Mouse (Mus musculus): ENCODE results near the gene Ankrd13b. TPM values are rescaled to one million over a fixed set of nuclear protein-coding genes. Genes with fewer than 3 reads are reported as not detected.
A peak's percentile ranks its signal among the peaks of the same experiment; 100 is the strongest.

The Ankrd13b gene
- total RNA-seq, 2 experiments from 2014 or later: 149 to 152 TPM

DNA sequence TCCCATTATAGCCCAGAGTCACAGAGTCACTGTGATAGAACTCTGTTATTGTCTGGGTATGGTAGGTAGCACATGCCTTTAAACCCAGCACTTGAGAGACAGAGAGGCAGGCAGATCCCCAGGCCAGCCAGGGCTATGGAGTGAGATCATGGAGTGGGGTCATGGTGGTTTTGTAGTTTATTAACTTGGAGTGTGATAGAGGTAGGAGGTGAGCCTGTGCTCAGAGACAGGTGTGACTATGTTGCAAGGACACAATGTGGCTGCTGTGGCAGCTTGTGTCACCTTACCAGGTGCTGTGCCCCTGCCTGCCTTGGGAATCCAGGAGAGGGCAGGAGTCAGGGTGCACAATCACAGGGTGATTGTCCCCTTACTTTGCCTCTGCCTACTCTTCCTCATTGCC is 6.0 kb upstream of the Ankrd13b start:
- no peak for DNase-seq (ENCODE audit: extremely low spot score in 1 of 2, low spot score in 2 of 2)
- intact Hi-C loops (cut with DNase I): no loop called here

DNA sequence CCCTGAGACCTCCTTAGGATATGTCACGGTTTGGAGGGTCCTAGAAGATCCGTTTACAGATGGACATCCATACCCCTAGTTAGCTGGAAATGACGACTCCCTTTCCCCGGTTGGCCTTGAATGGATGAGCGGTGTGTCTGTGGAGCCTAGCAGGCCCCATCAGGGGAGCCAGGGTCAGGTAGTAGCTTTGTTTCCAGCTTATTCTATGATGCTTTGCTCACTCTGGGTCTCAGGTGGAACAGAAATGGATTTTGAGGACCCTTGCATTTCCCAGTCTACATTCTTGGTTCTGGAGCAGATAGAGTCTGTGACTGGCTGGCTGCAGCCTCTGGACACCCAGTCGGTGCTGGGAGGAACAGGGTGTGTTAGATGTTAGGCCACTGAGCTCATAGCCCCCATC is 5.3 kb upstream of the Ankrd13b start:
- no peak for DNase-seq (ENCODE audit: extremely low spot score in 1 of 2, low spot score in 2 of 2)
- intact Hi-C loops (cut with DNase I): loop anchor here (5.0 kb wide), 1 partner anchor 128 kb away; no protein-coding TSS in a partner anchor

DNA sequence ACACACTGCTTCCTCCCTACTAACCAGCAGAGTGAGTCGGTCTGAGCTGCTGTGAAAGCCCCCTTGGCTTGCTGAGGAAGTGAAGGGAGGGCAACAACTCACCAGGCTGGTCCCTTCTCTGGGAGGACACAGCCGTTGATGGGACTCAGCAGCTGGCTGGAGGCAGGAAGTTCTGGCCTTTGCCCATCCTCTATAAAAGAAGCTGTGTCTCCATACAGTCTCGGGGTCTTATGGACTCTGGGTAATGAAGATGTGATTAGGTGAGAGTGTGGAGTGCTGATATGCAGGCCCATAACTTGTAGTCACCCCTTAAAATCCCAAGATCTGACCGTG is 4.8 kb upstream of the Ankrd13b start:
- intact Hi-C loops (cut with DNase I): loop anchor here (5.0 kb wide), 1 partner anchor 128 kb away; no protein-coding TSS in a partner anchor
- DNase-seq (ENCODE audit: extremely low spot score in 1 of 2, low spot score in 2 of 2): no peak

DNA sequence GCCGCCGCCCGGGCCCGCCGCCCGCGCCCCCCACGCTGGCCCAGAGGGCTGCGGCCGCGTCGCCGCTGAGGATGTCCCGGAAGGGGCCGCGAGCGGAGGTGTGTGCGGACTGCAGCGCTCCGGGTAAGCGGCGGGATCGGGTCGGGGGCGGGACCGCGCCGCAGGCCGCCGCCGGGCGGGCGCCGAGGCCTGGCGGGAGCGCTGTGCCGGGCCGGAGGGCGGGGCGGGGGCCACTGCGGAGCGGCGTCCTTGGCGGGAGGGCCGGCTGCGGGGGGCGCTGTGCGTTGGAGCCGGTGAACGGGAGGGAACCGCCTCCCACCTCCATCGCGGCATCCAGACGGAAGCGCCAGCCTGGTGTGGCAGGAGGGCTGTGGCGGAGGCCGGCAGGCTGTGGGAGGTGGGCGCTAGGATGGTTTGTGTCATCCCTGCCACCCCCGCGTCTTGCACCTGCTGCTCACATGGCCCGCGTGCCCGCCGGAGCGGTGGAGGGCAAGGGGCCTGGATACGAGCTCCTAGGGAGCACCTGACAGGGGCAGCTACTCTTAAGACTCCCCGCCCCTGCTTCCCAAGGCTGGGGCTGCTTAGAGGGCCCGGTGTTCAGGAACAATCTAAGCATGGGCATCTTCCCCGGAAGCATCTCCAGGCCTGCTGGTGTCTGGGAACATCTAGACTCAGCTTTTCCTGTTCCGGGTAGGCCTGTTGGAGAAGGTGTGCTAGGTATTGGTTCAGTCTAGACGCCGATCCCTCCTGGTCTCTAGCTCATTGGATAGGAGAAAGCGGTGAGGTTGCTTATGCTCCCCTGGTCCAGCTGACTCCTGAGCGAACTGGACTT is 4.2 kb upstream of the Ankrd13b start, which contains the start of gene Git1:
Gene Git1, plus strand, starts transcription at position 51 of the 832 bp plus-strand sequence.
- peak in 1 of 2 experiments; percentile 80 for DNase-seq (ENCODE audit: extremely low spot score in 1 of 2, low spot score in 2 of 2)
- intact Hi-C loops (cut with DNase I): loop anchor here (5.0 kb wide), 1 partner anchor 129 kb away; no protein-coding TSS in a partner anchor

DNA sequence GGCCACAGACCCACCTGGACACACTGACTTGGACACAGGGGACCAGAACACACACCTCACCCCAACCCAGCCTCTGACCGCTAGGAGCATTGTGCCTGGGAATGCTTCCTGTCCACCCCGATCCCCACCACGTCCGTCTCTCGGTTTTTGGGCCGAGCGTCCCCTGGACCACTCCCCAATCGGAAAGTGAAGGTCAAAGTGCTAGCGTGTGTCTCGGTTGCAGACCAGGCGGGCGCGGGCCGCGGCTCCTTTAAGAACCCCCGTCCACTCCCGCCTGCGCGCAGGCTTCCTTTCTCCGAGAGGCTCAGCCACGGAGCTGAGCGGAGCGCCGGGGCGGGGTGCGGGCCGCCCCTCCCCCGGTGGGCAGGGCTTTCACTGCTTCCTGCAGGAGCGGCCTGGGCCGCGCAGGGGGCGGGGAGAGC is 3.4 kb upstream of the Ankrd13b start:
- intact Hi-C loops (cut with DNase I): loop anchor here (5.0 kb wide), 1 partner anchor 129 kb away; no protein-coding TSS in a partner anchor
- peak; percentile 88 to 97 for DNase-seq (ENCODE audit: extremely low spot score in 1 of 2, low spot score in 2 of 2)

DNA sequence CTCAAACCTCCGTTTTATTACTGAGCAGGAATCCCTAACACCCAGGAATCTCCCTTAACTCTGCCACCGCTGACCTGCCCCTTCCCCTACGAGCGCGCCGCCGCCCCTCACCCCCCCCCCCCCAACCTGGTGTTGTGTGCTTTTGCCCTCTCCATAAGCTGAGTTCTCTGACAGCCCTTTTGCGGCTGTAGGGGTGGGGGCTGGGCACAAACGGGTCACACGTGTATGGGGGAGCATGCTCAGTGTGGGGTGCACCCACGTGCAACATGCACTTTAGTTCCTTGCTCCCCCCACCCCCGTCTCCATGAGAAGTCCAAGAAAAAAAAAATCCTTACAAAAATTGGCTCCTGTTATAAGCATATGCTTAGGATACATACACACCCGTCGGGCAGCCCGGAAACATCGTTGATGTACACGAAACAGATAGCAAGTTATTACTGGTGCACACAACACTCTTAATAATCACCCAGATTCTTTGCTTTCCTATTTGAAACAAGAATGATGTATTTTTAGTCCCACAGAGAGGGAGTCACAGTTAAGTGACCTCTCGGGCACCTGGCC is 2.9 kb upstream of the Ankrd13b start:
- intact Hi-C loops (cut with DNase I): loop anchor here (5.0 kb wide), 1 partner anchor 130 kb away; no protein-coding TSS in a partner anchor
- peak in 1 of 2 experiments; percentile 81 for DNase-seq (ENCODE audit: extremely low spot score in 1 of 2, low spot score in 2 of 2)

DNA sequence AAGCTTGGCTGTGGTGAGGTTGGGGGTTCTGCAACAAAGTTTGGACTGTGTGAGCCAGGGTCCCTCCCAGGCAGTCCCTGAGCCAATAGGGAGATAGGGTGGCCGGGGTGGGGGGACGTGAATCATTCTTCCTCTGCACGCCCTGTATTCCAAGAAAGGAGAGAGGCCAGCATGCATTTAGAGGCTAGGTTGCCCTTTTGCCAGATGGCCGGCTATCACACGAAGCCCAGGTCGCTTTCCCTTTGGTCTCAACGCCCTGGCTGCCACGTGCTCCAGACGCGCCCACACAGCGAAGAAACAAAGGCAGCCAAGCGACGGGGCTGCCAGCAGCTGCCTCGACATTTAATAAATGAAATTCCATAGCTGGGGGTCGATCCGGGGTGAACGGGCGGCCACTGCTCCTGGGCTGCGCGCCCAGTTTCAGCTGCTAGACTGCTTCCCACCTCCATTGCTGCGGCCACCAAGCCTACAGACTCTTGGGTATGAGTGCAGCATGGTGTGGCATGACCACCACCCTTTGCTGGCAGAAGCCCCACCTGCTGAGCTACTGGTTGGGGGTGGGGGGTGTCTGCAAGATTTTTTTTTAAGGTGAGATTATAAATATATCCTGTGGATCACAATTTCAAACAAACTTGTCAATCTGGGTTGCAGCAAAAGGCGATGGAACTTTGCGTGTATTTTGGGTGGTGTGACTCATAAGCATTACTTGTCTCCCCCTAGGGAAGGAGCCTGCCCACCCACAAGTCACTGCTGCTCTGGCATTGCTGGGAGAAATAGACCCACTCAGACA is 2.2 kb upstream of the Ankrd13b start:
- intact Hi-C loops (cut with DNase I): loop anchor here (5.0 kb wide), 1 partner anchor 131 kb away; no protein-coding TSS in a partner anchor
- DNase-seq (ENCODE audit: extremely low spot score in 1 of 2, low spot score in 2 of 2): peak in 1 of 2 experiments; percentile 76

DNA sequence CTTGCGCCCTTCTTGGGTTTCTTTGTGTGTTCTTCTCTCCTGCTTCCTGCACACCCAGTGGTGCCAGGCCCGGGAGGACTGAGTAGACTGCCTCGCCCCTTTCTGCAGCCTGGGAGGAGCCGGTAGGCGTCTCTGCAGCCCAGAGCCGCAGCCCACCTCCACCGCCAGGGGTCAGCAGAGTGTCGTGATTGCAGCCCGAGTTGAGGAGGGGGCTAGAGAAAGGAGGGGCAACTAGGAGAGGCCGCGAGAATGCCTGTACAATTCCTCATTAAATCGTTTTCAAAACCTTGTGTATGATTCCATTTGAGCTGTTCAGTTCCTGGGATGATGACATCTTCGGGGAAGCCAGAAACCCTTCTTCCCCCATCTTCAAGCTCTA is 1.6 kb upstream of the Ankrd13b start:
- DNase-seq (ENCODE audit: extremely low spot score in 1 of 2, low spot score in 2 of 2): peak; percentile 91 to 95
- intact Hi-C loops (cut with DNase I): loop anchor here (5.0 kb wide), 1 partner anchor 131 kb away; no protein-coding TSS in a partner anchor

DNA sequence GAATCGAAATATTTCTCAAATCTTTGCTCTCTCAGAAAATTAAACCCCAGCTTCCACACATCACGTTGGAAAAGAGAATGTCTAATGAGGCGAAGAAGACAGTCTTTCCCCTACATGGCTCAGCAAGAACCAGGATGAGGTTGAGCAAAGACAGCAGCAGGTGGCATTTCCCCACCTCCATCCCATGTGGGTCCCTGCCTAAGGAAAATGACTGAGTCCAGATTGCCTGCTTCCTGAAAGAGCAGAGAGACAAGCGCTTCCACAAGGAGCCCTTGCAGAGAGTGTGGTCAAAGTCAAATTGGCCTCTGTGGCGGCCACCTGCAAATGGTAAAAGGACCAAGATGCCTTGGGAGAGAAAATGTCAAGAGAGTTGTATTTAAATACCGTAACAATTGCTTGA is 973 bp upstream of the Ankrd13b start:
- intact Hi-C loops (cut with DNase I): loop anchor here (5.0 kb wide), 1 partner anchor 132 kb away; no protein-coding TSS in a partner anchor
- no peak for DNase-seq (ENCODE audit: extremely low spot score in 1 of 2, low spot score in 2 of 2)

DNA sequence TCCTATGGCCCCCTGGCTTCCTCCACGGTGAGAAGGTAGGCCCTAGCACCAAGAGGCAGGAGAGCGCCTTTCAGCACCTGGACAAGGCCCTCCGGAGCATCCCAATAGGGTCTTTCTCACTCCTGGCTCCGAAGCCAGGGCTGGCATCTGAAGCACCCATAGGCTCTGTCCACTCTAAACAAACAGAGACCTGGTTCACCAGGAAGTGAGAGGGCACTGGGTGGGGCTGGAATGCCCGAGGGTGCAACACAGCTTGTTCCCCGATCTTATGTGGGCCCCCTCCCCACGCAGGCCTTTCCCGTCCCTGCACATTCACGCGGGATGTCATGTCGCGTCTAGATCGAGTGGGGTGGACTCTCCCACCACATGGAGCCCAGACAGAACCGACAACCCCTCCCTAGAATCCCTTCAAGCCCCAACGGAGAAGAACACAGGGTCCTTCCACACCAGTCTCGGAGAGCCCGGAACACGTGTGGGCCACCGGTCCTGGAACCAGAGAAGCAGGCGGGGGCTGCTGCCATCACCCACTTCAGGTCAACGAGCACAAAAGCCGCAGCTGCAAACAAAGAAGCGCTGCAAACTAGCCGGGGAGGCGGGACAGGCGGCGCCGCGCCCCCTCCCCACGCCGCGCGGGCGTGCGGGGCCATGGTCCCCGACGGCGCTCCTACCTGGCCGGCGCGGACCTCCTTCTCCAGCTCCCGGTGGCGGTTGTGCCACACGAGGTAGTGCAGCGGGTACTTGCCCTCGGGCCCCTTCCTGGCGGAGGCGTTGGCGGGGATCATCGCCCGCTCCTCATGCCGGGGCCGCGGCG is 502 bp downstream of the Ankrd13b start:
- DNase-seq (ENCODE audit: extremely low spot score in 1 of 2, low spot score in 2 of 2): peak in 1 of 2 experiments; percentile 62

DNA sequence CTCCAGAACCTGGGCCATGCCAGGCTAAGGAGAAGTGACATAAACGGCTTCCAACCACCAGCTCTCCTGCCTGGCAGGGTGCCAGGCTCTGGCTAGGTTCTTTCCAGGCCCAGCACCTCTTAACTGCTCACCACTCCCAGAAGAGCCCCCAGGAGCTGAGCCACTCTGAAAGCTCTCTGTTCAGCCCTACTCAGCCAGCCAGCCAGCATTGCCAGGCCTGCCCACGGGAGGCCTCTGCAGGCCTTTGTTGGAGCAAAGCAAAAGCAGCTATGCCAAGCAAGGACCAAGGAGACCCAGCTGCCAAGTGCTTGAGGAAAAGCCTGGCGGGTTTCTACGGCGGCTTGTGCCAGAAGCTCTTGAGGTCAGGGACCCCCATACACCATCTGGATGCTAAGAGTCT is 2.7 kb downstream of the Ankrd13b start:
- intact Hi-C loops (cut with DNase I): no loop called here
- no peak for DNase-seq (ENCODE audit: extremely low spot score in 1 of 2, low spot score in 2 of 2)

More for the DNA sequence above, 502 bp downstream of the Ankrd13b start:
- intact Hi-C loops (cut with DNase I): no loop called here

DNA sequence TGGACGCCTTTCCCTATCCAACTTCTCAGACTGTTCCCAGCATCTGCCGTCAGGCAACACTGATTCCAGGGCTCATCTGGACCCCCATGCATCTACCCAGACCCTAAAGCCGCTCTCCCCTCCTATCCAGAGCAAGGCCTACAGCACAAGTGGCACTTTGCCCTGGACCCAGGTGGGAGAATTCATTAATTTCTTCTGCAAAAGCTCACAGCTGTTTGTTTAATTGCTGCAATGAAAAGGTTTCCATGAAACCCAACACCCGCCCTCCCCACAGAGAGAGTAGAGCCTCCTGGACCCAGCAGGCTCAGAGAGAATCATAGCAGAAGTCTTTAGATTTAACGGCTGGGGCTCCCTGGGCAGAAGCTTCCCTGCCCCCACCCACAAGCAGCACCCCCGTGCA is 4.2 kb downstream of the Ankrd13b start:
- DNase-seq (ENCODE audit: extremely low spot score in 1 of 2, low spot score in 2 of 2): no peak
- intact Hi-C loops (cut with DNase I): no loop called here

DNA sequence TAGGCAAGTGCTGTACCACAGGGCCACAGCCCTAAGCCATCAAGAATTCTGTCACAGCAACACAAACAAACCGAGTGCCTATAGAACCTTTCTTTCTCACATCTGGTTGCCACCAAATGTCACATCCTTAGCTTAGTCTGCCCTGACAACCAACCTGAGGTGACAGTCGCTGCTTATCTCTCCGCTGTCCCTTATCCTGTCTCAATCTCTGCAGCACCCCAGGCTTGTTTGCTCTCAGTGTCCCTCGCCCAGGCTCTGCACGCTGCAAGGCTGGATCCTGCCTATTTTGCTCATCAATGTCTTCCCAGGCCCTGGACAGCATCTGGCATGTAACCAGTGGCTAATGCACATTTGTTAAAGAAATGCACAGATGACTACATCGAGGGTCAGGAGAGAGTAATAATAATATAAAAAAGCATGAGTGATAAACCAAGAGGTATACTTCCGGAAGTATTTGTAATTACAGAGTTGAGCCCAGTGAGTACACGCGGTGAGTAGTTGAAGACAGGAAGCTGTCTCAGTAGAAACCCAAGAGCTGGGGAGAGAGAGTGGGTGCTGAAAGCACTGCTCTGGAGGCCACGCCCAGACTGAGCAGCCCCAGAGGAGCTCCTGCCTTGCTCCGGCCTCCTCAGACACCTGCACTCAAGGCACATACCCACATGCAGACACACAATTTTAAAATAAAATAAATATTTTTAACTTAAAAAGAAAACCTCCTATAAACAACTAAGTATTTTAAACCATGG is 5.8 kb downstream of the Ankrd13b start:
- no peak for DNase-seq (ENCODE audit: extremely low spot score in 1 of 2, low spot score in 2 of 2)
- intact Hi-C loops (cut with DNase I): no loop called here

DNA sequence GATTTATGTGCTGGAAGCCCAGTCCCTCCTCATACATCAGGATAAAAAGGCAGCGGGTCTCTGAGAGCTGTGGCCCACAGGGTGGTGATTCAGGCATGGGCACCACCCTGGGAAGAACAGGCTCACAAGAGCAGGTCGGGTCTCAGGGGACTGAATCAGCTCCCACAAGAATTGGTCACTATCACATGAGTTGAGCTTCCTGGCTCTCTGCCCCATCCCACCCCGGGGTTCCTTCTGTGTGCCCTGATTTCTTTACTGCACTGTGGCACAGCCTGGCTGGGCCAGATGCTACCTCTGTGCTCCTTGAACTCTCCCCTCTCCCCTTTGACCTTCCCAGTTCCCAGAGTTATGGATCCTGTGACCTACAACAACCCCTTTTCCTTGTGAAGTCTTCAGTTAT is 6.4 kb downstream of the Ankrd13b start:
- intact Hi-C loops (cut with DNase I): no loop called here

DNA sequence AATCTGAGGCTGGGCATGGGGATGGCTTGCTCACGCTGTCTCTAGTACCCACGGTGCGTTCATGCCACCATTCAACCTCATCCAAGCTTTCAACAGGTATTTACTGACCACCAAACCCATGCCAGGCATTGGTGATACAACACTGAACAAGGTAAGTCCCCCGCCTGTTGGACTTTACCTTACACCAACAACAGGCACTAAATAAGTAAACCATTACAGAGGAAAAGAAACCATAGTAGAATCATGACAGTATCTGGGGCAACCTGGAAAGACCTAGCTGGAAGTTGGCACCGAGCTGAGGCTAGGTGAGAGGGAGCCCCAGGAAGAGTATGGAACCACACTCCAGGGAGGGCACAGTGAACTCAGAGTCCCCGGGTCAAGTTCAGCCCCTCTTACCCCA is 12.6 kb downstream of the Ankrd13b start:
- intact Hi-C loops (cut with DNase I): no loop called here

More for the DNA sequence above, 6.4 kb downstream of the Ankrd13b start:
- DNase-seq (ENCODE audit: extremely low spot score in 1 of 2, low spot score in 2 of 2): no peak

DNA sequence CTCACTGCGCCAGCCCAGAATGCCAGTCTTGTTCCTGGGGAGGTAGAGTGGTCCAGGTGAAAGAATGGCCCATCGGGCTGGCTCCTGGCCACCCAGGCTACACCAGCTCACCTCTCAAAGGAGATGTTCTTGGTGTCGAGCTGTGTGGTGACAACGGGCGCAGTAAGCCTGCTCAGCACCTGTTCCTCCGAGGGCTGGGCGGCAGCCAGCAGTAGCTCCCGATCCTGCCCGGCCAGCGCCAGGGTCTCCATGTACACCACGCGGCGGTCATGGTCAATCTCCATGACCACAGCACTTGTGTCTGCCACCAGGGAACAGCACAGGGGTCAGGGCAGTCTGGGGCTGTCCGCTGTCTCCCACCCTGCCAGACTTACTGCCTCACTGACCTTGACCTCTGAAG is 13.3 kb downstream of the Ankrd13b start:
- intact Hi-C loops (cut with DNase I): no loop called here
- no peak for DNase-seq (ENCODE audit: extremely low spot score in 1 of 2, low spot score in 2 of 2)

More for the DNA sequence above, 12.6 kb downstream of the Ankrd13b start:
- DNase-seq (ENCODE audit: extremely low spot score in 1 of 2, low spot score in 2 of 2): no peak

DNA sequence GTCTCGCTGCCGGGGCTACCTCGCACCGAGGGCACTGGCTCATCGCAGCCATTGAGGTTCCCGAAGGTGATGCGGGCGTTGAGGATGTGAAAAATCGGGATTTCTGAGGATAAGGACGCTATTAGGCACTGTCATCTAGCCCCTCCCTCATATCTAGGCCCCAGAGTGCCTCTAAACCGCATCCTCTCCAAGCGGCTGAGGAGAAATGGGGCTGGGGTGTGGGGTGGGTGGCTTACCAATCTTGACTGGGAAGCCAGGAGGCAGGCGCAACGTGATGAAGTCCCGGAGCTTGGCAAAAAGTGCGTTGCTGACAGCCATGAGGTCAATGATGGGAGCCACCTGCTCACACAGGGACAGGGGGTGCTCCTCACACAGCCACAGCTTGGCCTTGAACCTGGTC is 16.7 kb downstream of the Ankrd13b start:
- DNase-seq (ENCODE audit: extremely low spot score in 1 of 2, low spot score in 2 of 2): no peak
- intact Hi-C loops (cut with DNase I): no loop called here

DNA sequence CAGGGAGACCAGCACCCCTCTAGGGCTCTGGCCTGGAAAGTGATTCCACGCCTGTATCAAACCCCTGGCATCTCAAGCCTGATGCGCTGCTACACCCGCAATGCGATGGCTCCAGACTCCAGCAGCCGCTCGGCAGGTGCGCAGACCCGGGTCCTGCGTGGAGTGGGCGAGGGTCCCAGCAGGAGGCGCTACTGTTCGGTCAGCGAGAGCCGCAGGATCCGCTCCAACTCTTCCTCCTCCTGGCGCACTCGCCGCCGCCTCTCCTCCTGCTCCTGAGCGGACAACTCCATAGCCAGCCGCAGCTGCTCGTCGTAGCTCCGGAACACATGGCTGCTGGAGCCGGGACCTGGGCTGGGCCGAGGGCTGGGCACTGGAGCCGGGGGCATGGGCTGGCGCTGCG is 18.1 kb downstream of the Ankrd13b start:
- DNase-seq (ENCODE audit: extremely low spot score in 1 of 2, low spot score in 2 of 2): no peak
- intact Hi-C loops (cut with DNase I): no loop called here
